Mouse (Mus musculus) small intestine, adult 2 months (tissue): Measurements from ENCODE around the gene Olfr554.

Experiments
- CTCF ChIP-seq: fragments of 200-500 bp; IDR thresholded peaks from 2 replicates; pipeline ENCODE4 v1.5.1; 2012; ENCODE audit warnings: low read depth, mild to moderate bottlenecking, control low read depth, inconsistent platforms, low read length, moderate library complexity, mixed read lengths; ENCODE audit not compliant: insufficient replicate concordance, insufficient read length; ENCODE audit errors: extremely low read depth
- POLR2A ChIP-seq: fragments of 200-500 bp; IDR thresholded peaks from 2 replicates; pipeline ENCODE4 v1.6.1; 2012; ENCODE audit warnings: low read depth, mild to moderate bottlenecking, control low read depth, inconsistent platforms, low read length, moderate library complexity

GRCm38 (mm10) chr7:102619608-102620007 lies 18.6 kb upstream of the Olfr554 start:
- TF ChIP-seq CTCF (no peak), POLR2A (no peak)
